Mouse (Mus musculus) intestine, postnatal 0 days (tissue): ENCODE results near the gene Fbxw4. TPM values are rescaled to one million over a fixed set of nuclear protein-coding genes. Genes with fewer than 3 reads are reported as not detected.

Experiments
- ATAC-seq: fragments of 200-750 bp; cut with Nextera tagmentation; 2 replicates; pipeline ENCODE4 v1.8.0; 2017; ENCODE audit warnings: mild to moderate bottlenecking, moderate TSS enrichment, moderate library complexity
- H3K27ac ChIP-seq: fragments of 300-500 bp; sonication (generic); 2 replicates; pipeline ENCODE4 v1.5.1; 2014; ENCODE audit warnings: mild to moderate bottlenecking, low read depth, low read length, moderate library complexity
- H3K27me3 ChIP-seq: fragments of 300-500 bp; sonication (generic); replicated peaks from 2 replicates; pipeline ENCODE4 v1.6.1; 2014; ENCODE audit warnings: low read length, mixed read lengths; ENCODE audit not compliant: control insufficient read depth, insufficient read depth
- H3K36me3 ChIP-seq: fragments of 300-500 bp; sonication (generic); 2 replicates; pipeline ENCODE4 v1.6.1; 2014; ENCODE audit warnings: mild to moderate bottlenecking, moderate library complexity; ENCODE audit not compliant: control insufficient read depth, insufficient read depth
- H3K4me1 ChIP-seq: fragments of 300-500 bp; sonication (generic); replicated peaks from 2 replicates; pipeline ENCODE4 v1.6.1; 2014; ENCODE audit warnings: antibody characterized with exemption, low read length, mixed read lengths; ENCODE audit not compliant: control insufficient read depth, insufficient read depth
- H3K4me2 ChIP-seq: fragments of 300-500 bp; sonication (generic); replicated peaks from 2 replicates; pipeline ENCODE4 v1.6.1; 2014; ENCODE audit warnings: low read depth, mild to moderate bottlenecking, moderate library complexity
- H3K4me3 ChIP-seq: fragments of 300-500 bp; sonication (generic); 2 replicates; pipeline ENCODE4 v1.5.1; 2014; ENCODE audit warnings: low read depth, low read length
- H3K9ac ChIP-seq: fragments of 300-500 bp; sonication (generic); 2 replicates; pipeline ENCODE4 v1.6.1; 2014; ENCODE audit warnings: mild to moderate bottlenecking, low read depth, low read length
- H3K9me3 ChIP-seq: fragments of 300-500 bp; sonication (generic); 2 replicates; pipeline ENCODE4 v1.6.1; 2016; ENCODE audit warnings: mixed run types; ENCODE audit not compliant: control insufficient read depth
- CTCF ChIP-seq: sonication (generic); IDR thresholded peaks from 2 replicates; pipeline ENCODE4 v1.5.1; 2016; ENCODE audit warnings: low read depth, mild to moderate bottlenecking, control low read depth, antibody characterized with exemption, moderate library complexity
- WGBS: fragments of 180-500 bp; shearing (Covaris S2); extraction: QIAGEN DNeasy Blood & Tissue Kit; methylation state at CpG from one replicate; pipeline ENCODE4 v1.1.7; 2014; 5-methylcytosine and 5-hydroxymethylcytosine counted together
- polyA plus RNA-seq: library from polyadenylated mRNA; unstranded; fragments of >200 nt; fragmentation: Nextera tagmentation; extraction: Ambion mirVana; gene quantifications from 2 replicates; pipeline ENCODE4 v1.2.1, GENCODE M21; 2015

The Fbxw4 gene
- polyA plus RNA-seq, 1 experiment from 2014 or later, result 2.6 TPM

DNA sequence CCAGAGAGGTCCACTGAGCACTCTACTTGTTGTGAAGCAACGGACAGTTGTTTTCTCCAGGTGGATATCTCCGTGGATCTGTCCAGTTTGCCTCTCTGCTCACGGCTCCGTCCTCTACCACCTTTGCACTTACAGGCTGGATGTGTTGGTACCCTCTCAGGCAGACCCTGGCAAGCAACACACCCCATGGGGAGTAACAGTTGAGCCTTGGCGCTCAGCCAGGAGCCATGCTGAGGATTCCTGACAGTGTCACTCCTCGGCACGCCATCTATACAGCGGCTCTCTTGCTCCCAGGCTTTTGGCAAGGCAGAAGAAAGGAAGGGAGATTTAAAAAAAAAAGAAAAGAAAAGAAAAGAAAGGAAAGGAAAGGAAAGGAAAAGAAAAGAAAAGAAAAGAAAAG is 45.7 kb downstream of the Fbxw4 start:
- WGBS, result 89% methylated on average over 8 of the region's 8 CpGs
- no peak overlapping the region for H3K4me3 ChIP-seq
- H3K36me3 ChIP-seq, result no peaks in the 10 kb centered on the region
- no peak for ATAC-seq
- H3K27ac ChIP-seq, result no peak overlapping the region
- no peak for TF ChIP-seq CTCF
- H3K9me3 ChIP-seq, result no peaks in the 10 kb centered on the region
- H3K27me3 ChIP-seq, result no peaks in the 10 kb centered on the region
- no peaks in the 10 kb centered on the region for H3K4me1 ChIP-seq
- H3K9ac ChIP-seq, result no peak overlapping the region
- no peak overlapping the region for H3K4me2 ChIP-seq

GRCm38 (mm10) chr19:45610823-45611222 is 49.3 kb downstream of the Fbxw4 start:
- no peak for ATAC-seq
- Histone ChIP-seq H3K4me1 (no peaks in the 10 kb centered on the region), H3K9me3 (no peaks in the 10 kb centered on the region), H3K4me2 (no peak overlapping the region), H3K4me3 (no peak overlapping the region), H3K27me3 (no peaks in the 10 kb centered on the region), H3K36me3 (no peaks in the 10 kb centered on the region), H3K9ac (no peak overlapping the region), H3K27ac (no peak overlapping the region)
- TF ChIP-seq CTCF, result no peak
- 81% methylated on average over 5 of the region's 5 CpGs for WGBS

GRCm38 (mm10) chr19:45608648-45609339 is 51.3 kb downstream of the Fbxw4 start:
- H3K36me3 ChIP-seq, result no peaks in the 10 kb centered on the region
- no peak for ATAC-seq
- no peak overlapping the region for H3K4me3 ChIP-seq
- H3K4me2 ChIP-seq, result no peak overlapping the region
- no peak overlapping the region for H3K9ac ChIP-seq
- no peaks in the 10 kb centered on the region for H3K27me3 ChIP-seq
- WGBS, result 86% methylated on average over 13 of the region's 13 CpGs
- H3K27ac ChIP-seq, result no peak overlapping the region
- no peaks in the 10 kb centered on the region for H3K9me3 ChIP-seq
- TF ChIP-seq CTCF, result no peak
- H3K4me1 ChIP-seq, result no peaks in the 10 kb centered on the region

- Histone ChIP-seq H3K9me3 (no peaks in the 10 kb centered on the region), H3K36me3 (no peaks in the 10 kb centered on the region), H3K27me3 (no peaks in the 10 kb centered on the region), H3K4me2 (no peak overlapping the region), H3K4me1 (no peaks in the 10 kb centered on the region), H3K9ac (no peak overlapping the region), H3K27ac (no peak overlapping the region), H3K4me3 (no peak overlapping the region)
- WGBS, result 69% methylated on average over 7 of the region's 7 CpGs
- no peak for TF ChIP-seq CTCF
- ATAC-seq, result no peak
These were observed 52.6 kb downstream of the Fbxw4 start for GRCm38 (mm10) chr19:45607479-45607878.

- TF ChIP-seq CTCF, result no peak
- H3K4me3 ChIP-seq, result no peak overlapping the region
- H3K27me3 ChIP-seq, result no peaks in the 10 kb centered on the region
- H3K36me3 ChIP-seq, result no peaks in the 10 kb centered on the region
- no peak for ATAC-seq
- H3K9me3 ChIP-seq, result no peaks in the 10 kb centered on the region
- H3K4me2 ChIP-seq, result no peak overlapping the region
- H3K4me1 ChIP-seq, result no peaks in the 10 kb centered on the region
- WGBS, result 96% methylated on average over 4 of the region's 4 CpGs
- H3K9ac ChIP-seq, result no peak overlapping the region
- no peak overlapping the region for H3K27ac ChIP-seq
These were observed 53.4 kb downstream of the Fbxw4 start for GRCm38 (mm10) chr19:45606701-45607100.

DNA sequence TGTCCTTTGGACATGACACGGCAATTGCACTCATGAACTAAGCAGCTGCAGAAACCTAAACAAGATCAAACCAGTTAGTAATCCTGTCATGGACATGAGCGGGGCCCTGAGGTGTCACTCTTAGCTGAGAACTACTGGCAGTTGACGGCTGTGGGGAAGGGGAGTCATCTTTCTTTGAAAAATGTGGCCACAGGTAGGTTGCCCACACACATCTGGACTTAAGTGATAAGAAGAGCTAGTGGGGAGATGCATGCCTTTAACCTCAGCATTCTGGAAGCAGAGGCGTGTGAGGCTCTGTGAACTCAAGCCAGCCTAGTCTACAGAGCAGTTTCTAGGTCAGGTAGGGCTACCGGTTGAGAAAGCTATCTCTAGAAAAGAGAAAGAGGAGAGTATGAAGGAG is 57.5 kb downstream of the Fbxw4 start:
- H3K9ac ChIP-seq, result no peak overlapping the region
- no peak for ATAC-seq
- H3K4me3 ChIP-seq, result no peak overlapping the region
- H3K36me3 ChIP-seq, result no peaks in the 10 kb centered on the region; the same call in 1 of the 2 replicates
- WGBS, result 84% methylated on average over 5 of the region's 5 CpGs
- H3K27ac ChIP-seq, result no peak overlapping the region
- H3K4me1 ChIP-seq, result no peaks in the 10 kb centered on the region
- no peak overlapping the region for H3K4me2 ChIP-seq
- H3K9me3 ChIP-seq, result no peaks in the 10 kb centered on the region
- no peaks in the 10 kb centered on the region for H3K27me3 ChIP-seq
- no peak for TF ChIP-seq CTCF

DNA sequence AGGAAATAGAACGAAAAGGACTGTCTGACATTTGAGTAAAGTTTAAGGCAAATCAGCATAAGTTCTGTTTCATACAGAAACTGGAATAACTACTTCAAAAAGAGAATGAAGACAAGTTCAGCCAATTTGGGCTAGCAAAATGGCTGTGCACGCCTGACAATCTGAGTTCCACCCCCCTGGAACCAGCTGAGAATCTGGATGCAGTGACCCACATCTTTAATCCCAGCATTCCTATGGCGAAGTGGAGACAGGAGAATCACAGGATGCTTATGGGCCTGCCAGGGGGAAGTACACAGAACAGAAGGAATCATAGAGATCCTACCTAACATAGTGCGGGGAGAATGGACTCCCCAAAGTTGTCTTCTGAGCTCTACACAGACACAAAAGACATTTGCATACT is 63.0 kb downstream of the Fbxw4 start:
- no peak overlapping the region for H3K4me2 ChIP-seq
- H3K9me3 ChIP-seq, result no peaks in the 10 kb centered on the region
- no peak overlapping the region for H3K4me3 ChIP-seq
- 92% methylated on average over 4 of the region's 4 CpGs for WGBS
- TF ChIP-seq CTCF, result no peak
- no peaks in the 10 kb centered on the region for H3K27me3 ChIP-seq
- H3K36me3 ChIP-seq, result no peaks in the 10 kb centered on the region; the same call in 1 of the 2 replicates
- H3K27ac ChIP-seq, result no peak overlapping the region
- H3K9ac ChIP-seq, result no peak overlapping the region
- no peak for ATAC-seq
- no peaks in the 10 kb centered on the region for H3K4me1 ChIP-seq
